Mouse (Mus musculus) MEL (cell line): Measurements from ENCODE around the gene Cbs.
A peak's percentile ranks its signal among the peaks of the same experiment; 100 is the strongest.

Source experiments
- BHLHE40 ChIP-seq: IDR thresholded peaks from 2 replicates; pipeline ENCODE4 v1.6.1; 2012; ENCODE audit warnings: low read depth, mild to moderate bottlenecking, inconsistent platforms, low read length, improper control_type of control experiment, borderline replicate concordance
- CTCF ChIP-seq, 3 experiments: IDR thresholded peaks in 2 of 3; conservative IDR thresholded peaks in 1 of 3; 2 replicates each; pipeline ENCODE4 v1.5.1; 2011 to 2012; ENCODE audit warnings: low read length in 3 of 3, low read depth in 2 of 3, mild to moderate bottlenecking in 2 of 3, improper control_type of control experiment in 1 of 3, inconsistent platforms in 1 of 3, mixed read lengths in 1 of 3, moderate library complexity in 1 of 3; ENCODE audit not compliant: control insufficient read depth in 1 of 3, insufficient read depth in 1 of 3, poor library complexity in 1 of 3, severe bottlenecking in 1 of 3
- EP300 ChIP-seq, 2 experiments: IDR thresholded peaks; 2 replicates each; pipeline ENCODE4 v1.6.1; 2011; ENCODE audit warnings: improper control_type of control experiment in 2 of 2, low read length in 2 of 2, low read depth in 1 of 2, mild to moderate bottlenecking in 1 of 2
- GABPA ChIP-seq: IDR thresholded peaks from 2 replicates; pipeline ENCODE4 v1.6.1; 2012; ENCODE audit warnings: low read depth, mild to moderate bottlenecking, inconsistent platforms, low read length, improper control_type of control experiment, moderate library complexity
- JUND ChIP-seq: IDR thresholded peaks from 2 replicates; pipeline ENCODE4 v1.6.1; 2011; ENCODE audit warnings: low read depth, mild to moderate bottlenecking, improper control_type of control experiment, low read length
- KAT2A ChIP-seq: conservative IDR thresholded peaks from 2 replicates; pipeline ENCODE4 v1.6.1; 2012; ENCODE audit warnings: low read depth, low read length, improper control_type of control experiment, inconsistent platforms
- MAFK ChIP-seq: IDR thresholded peaks from 2 replicates; pipeline ENCODE4 v1.6.1; 2011; ENCODE audit warnings: low read depth, mild to moderate bottlenecking, low read length, improper control_type of control experiment, borderline replicate concordance
- MAX ChIP-seq: IDR thresholded peaks from 2 replicates; pipeline ENCODE4 v1.6.1; 2011; ENCODE audit warnings: low read length, improper control_type of control experiment
- POLR2A ChIP-seq, 2 experiments: IDR thresholded peaks; 2 replicates each; pipeline ENCODE4 v1.6.1; 2011 to 2012; ENCODE audit warnings: low read length in 2 of 2, mild to moderate bottlenecking in 2 of 2, control low read depth in 1 of 2, improper control_type of control experiment in 1 of 2, low read depth in 1 of 2, moderate library complexity in 1 of 2; ENCODE audit not compliant: control insufficient read depth in 1 of 2, insufficient read depth in 1 of 2, poor library complexity in 1 of 2
- UBTF ChIP-seq: IDR thresholded peaks from 2 replicates; pipeline ENCODE4 v1.6.1; 2012; ENCODE audit warnings: low read depth, mild to moderate bottlenecking, inconsistent platforms, low read length, improper control_type of control experiment, moderate library complexity, borderline replicate concordance; ENCODE audit not compliant: insufficient read depth
- USF2 ChIP-seq, 2 experiments: IDR thresholded peaks; 2 replicates each; pipeline ENCODE4 v1.6.1; 2011 to 2012; ENCODE audit warnings: improper control_type of control experiment in 2 of 2, low read length in 2 of 2, borderline replicate concordance in 1 of 2, inconsistent platforms in 1 of 2, low read depth in 1 of 2, mild to moderate bottlenecking in 1 of 2; ENCODE audit not compliant: insufficient read depth in 1 of 2
- ZC3H11A ChIP-seq: IDR thresholded peaks from 2 replicates; pipeline ENCODE4 v1.6.1; 2012; ENCODE audit warnings: low read depth, mild to moderate bottlenecking, inconsistent platforms, low read length, improper control_type of control experiment
- ZMIZ1 ChIP-seq: IDR thresholded peaks from 2 replicates; pipeline ENCODE4 v1.6.1; 2012; ENCODE audit warnings: low read depth, mild to moderate bottlenecking, inconsistent platforms, low read length, improper control_type of control experiment, moderate library complexity

GRCm38 (mm10) chr17:31606424-31606823 is 30.6 kb downstream of the Cbs start:
- TF ChIP-seq EP300 (IDR thresholded peaks at IDR 0.05; ENCODE audit: low read depth in 1 of 2, low read length in 2 of 2) (no peak), POLR2A (IDR thresholded peaks at IDR 0.05; ENCODE audit: control insufficient read depth in 1 of 2, insufficient read depth in 1 of 2, low read depth in 1 of 2, low read length in 2 of 2, poor library complexity in 1 of 2) (no peak), GABPA (no peak), JUND (no peak), KAT2A (no peak), ZC3H11A (no peak), ZMIZ1 (no peak), CTCF (IDR thresholded peaks at IDR 0.05 in 2 of 3, conservative IDR thresholded peaks at IDR 0.05 in 1 of 3; ENCODE audit: control insufficient read depth in 1 of 3, insufficient read depth in 1 of 3, low read depth in 2 of 3, low read length in 3 of 3, poor library complexity in 1 of 3, severe bottlenecking in 1 of 3) (peak; percentile 32 to 66 (median 46)), USF2 (IDR thresholded peaks at IDR 0.05; ENCODE audit: borderline replicate concordance in 1 of 2, insufficient read depth in 1 of 2, low read depth in 1 of 2, low read length in 2 of 2) (no peak), MAFK (no peak), BHLHE40 (no peak), MAX (no peak), UBTF (no peak)
